Mouse (Mus musculus) spleen, adult 2 months (tissue): ENCODE measurements around the gene Dis3.

Source experiments
- CTCF ChIP-seq: fragments of 200-500 bp; IDR thresholded peaks from 2 replicates; pipeline ENCODE4 v1.5.1; 2011; ENCODE audit warnings: mild to moderate bottlenecking, inconsistent platforms; ENCODE audit not compliant: insufficient read depth, insufficient read length, insufficient replicate concordance; ENCODE audit errors: extremely low read depth
- POLR2A ChIP-seq: fragments of 200-500 bp; IDR thresholded peaks from 2 replicates; pipeline ENCODE4 v1.6.1; 2011; ENCODE audit warnings: low read depth, low read length, inconsistent platforms

DNA sequence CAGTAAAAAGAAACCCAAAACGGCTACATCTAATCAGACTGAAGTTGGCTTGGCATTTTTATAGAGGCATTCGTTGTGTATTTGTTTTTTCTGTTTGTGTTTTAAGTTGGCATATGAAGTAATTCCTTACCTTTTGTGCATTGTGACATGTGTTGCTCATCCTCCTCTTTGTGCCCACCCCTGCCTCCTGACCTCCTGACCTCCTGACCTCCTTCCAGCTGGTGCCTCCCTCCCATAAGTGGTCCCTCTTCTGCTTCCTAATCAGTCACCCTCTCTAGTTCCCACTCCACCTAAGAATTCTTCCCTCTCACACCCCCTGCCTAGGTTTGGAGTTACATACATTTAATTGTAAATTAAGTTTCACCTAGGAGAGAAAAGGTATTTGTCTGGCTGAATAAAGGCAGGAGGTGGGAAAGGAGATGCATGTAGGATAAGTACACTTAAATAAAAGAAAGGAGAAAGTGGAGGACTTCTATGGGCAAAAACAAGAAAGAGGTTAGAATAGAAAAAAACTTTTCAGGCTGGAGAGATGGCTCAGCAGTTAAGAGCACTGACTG lies 8.1 kb upstream of the Dis3 start:
- TF ChIP-seq POLR2A (no peak), CTCF (no peak)
